In the genomic region with DNA sequence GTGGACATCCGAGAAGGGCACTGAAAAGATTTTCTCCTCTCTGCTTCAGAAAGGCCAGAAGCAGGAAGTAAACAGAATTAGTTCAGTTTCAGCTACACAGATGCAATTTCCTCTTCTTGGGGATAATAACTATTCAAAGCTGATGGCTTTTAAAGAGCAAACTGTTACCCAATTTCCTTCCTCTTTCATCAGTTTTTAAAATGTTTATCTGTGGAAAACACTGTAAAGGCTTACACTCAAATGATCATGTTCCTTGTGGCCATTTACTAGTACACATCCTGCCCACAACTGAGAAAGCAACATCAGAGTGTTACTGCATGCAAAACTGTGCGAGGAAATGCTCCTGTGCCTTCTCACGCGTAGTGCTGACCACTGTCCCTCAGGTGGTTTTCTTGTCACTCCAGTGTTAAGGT, we compare ENCODE assay signal across 14 mouse cellular contexts.
DNase-seq lines count a peak whose midpoint lies in the region; ATAC-seq and TF ChIP-seq lines count a peak whose summit lies in the region.
"Had no signal": no experiment of that assay in that cellular context is flagged by ENCODE, and none has a peak within 500 bp of the region (broad histone marks: within the 10 kb centered on the region; RNA-seq: fewer than 3 reads in every experiment).

No protein-coding gene starts in this region.

- H3K9me3 ChIP-seq in G1E (replicated peaks) = no peaks in the 10 kb centered on the region
- no peaks in the 10 kb centered on the region for H3K9me3 ChIP-seq in midbrain, embryonic 14.5 days (ENCODE audit: control insufficient read depth, low read length)
- H3K9me3 ChIP-seq: embryonic facial prominence, embryonic 15.5 days; kidney, embryonic 15.5 days; midbrain, embryonic 12.5 days had no signal

- no peaks in the 10 kb centered on the region for H3K27me3 ChIP-seq in G1E (ENCODE audit: insufficient read depth, low read length)
- H3K27me3 ChIP-seq in midbrain, embryonic 14.5 days (ENCODE audit: control insufficient read depth, insufficient read depth, low read length) = no peaks in the 10 kb centered on the region
- H3K27me3 ChIP-seq: embryonic facial prominence, embryonic 15.5 days; kidney, embryonic 15.5 days; midbrain, embryonic 12.5 days had no signal

- peak overlapping the region; percentile 61; the same call in 1 of the 2 replicates for H3K27ac ChIP-seq in layer of hippocampus, adult 2 months
- no peak overlapping the region for H3K27ac ChIP-seq in midbrain, embryonic 14.5 days (replicated peaks; ENCODE audit: low read depth, low read length)
- H3K27ac ChIP-seq: embryonic facial prominence, embryonic 15.5 days; kidney, embryonic 15.5 days; midbrain, embryonic 12.5 days had no signal

- WGBS in midbrain, embryonic 14.5 days = 94% methylated on average over 4 of the region's 4 CpGs

- TF ChIP-seq CTCF in layer of hippocampus, adult 2 months (conservative IDR thresholded peaks at IDR 0.05) = no peak
- TF ChIP-seq CTCF in G1E (IDR thresholded peaks at IDR 0.05; ENCODE audit: low read depth, low read length) = no peak

- no peaks in the 10 kb centered on the region for H3K4me1 ChIP-seq in G1E (ENCODE audit: insufficient read depth, low read depth, low read length)
- no peaks in the 10 kb centered on the region for H3K4me1 ChIP-seq in midbrain, embryonic 14.5 days (ENCODE audit: control insufficient read depth, insufficient read depth, low read length)
- H3K4me1 ChIP-seq: embryonic facial prominence, embryonic 15.5 days; kidney, embryonic 15.5 days; midbrain, embryonic 12.5 days had no signal

- DNase-seq in layer of hippocampus, adult 2 months (ENCODE audit: low spot score in 2 of 2) = no peak
- no peak for DNase-seq in layer of hippocampus, postnatal 25 days (ENCODE audit: extremely low spot score in 1 of 2, low spot score in 1 of 2)
- no peak for DNase-seq in G1E (ENCODE audit: low spot score)
- DNase-seq in c-Kit-positive CD71-negative TER-119-negative erythroid progenitor cells, embryonic 14.5 days (ENCODE audit: low read depth) = peak; percentile 20
- DNase-seq in midbrain, embryonic 14.5 days = no peak
- DNase-seq in right cerebral cortex, postnatal 36 days (ENCODE audit: low spot score in 2 of 2) = no peak
- DNase-seq in kidney, postnatal 10 days = no peak
- DNase-seq: adrenal gland, postnatal 36 days; cerebellum, postnatal 10 days; thymus, postnatal 4 days had no signal

- peak; percentile 31 for ATAC-seq in G1E (ENCODE audit: extremely low read depth, insufficient number of reproducible peaks, low FRiP score, poor library complexity, severe bottlenecking)
- ATAC-seq in megakaryocyte progenitor cell, adult 5-6 weeks (replicated peaks; ENCODE audit: poor library complexity) = peak; percentile 95
- ATAC-seq in midbrain, embryonic 14.5 days (ENCODE audit: low FRiP score, low TSS enrichment) = no peak

- no peak overlapping the region for H3K4me2 ChIP-seq in midbrain, embryonic 14.5 days (ENCODE audit: low read length)
- H3K4me2 ChIP-seq: embryonic facial prominence, embryonic 15.5 days; kidney, embryonic 15.5 days; midbrain, embryonic 12.5 days had no signal

- H3K36me3 ChIP-seq in G1E (replicated peaks) = no peaks in the 10 kb centered on the region
- no peaks in the 10 kb centered on the region for H3K36me3 ChIP-seq in midbrain, embryonic 14.5 days (ENCODE audit: control insufficient read depth, insufficient read depth, low read length)
- H3K36me3 ChIP-seq: embryonic facial prominence, embryonic 15.5 days; kidney, embryonic 15.5 days; midbrain, embryonic 12.5 days had no signal

- H3K4me3 ChIP-seq in layer of hippocampus, adult 2 months = no peak overlapping the region
- H3K4me3 ChIP-seq in G1E (ENCODE audit: low read depth, low read length) = no peak overlapping the region
- no peak overlapping the region for H3K4me3 ChIP-seq in midbrain, embryonic 14.5 days (replicated peaks; ENCODE audit: low read depth, low read length)
- H3K4me3 ChIP-seq: embryonic facial prominence, embryonic 15.5 days; kidney, embryonic 15.5 days; midbrain, embryonic 12.5 days had no signal

- H3K9ac ChIP-seq in midbrain, embryonic 14.5 days (replicated peaks; ENCODE audit: low read length) = no peak overlapping the region
- H3K9ac ChIP-seq: embryonic facial prominence, embryonic 15.5 days; kidney, embryonic 15.5 days; midbrain, embryonic 12.5 days had no signal
